Mouse (Mus musculus): ENCODE measurements at regions not wholly inside any gene's neighbourhood (a gene's known extent, or its start where the extent isn't known, plus 50 kb on each side); places are given as distances from the start of the nearest gene placed in this dataset.

- TF ChIP-seq EP300 (optimal IDR thresholded peaks at IDR 0.05): no peak
- TF ChIP-seq CTCF (IDR thresholded peaks at IDR 0.05; ENCODE audit: low read depth): no peak
These were observed 67.8 kb downstream of the Sox3 start for GRCm38 (mm10) chrX:60825181-60826080.
